Mouse (Mus musculus) bone marrow macrophage, adult 2 months (primary cell): ENCODE results near the gene 1700001O22Rik.

ENCODE experiments used
- CTCF ChIP-seq: IDR thresholded peaks from 2 replicates; pipeline ENCODE4 v1.5.1; 2012; ENCODE audit warnings: low read depth, mild to moderate bottlenecking, low read length, moderate library complexity
- POLR2A ChIP-seq: IDR thresholded peaks from 2 replicates; pipeline ENCODE4 v1.6.1; 2012; ENCODE audit warnings: mild to moderate bottlenecking, low read depth, low read length, borderline replicate concordance

- TF ChIP-seq POLR2A (no peak), CTCF (no peak)
Measured at GRCm38 (mm10) chr2:30758341-30759087, 44.9 kb downstream of the 1700001O22Rik start.
